Mouse (Mus musculus) adrenal gland, postnatal 25 days (tissue): ENCODE results near the gene Gpd1l. TPM values are rescaled to one million over a fixed set of nuclear protein-coding genes. Genes with fewer than 3 reads are reported as not detected.

ENCODE experiments used
- total RNA-seq: library from RNA; stranded (reverse); gene quantifications from 2 replicates; pipeline ENCODE4 v1.2.3, GENCODE M21; 2021

The Gpd1l gene
- total RNA-seq, 1 experiment from 2014 or later, result 61.7 TPM

Other genes with a start within 250 kb of the Gpd1l start
- 41.0 and 47.0 TPM in 2 replicates for gene Dync1li1, start 245.2 kb downstream of the Gpd1l start, total RNA-seq
- 71.8 and 80.4 TPM in 2 replicates for gene Cmtm6, start 202.9 kb downstream of the Gpd1l start, total RNA-seq
- 31.6 and 39.7 TPM in 2 replicates for gene Cmtm7, start 152.1 kb downstream of the Gpd1l start, total RNA-seq
- gene Cmtm8, start 89.8 kb downstream of the Gpd1l start, total RNA-seq, result 5.9 and 6.1 TPM in 2 replicates
- 5.3 and 7.7 TPM in 2 replicates for gene Osbpl10, start 44.6 kb upstream of the Gpd1l start, total RNA-seq
- 41.2 and 182 TPM in 2 replicates for gene Rps27rt, start 48.8 kb upstream of the Gpd1l start, total RNA-seq